Mouse (Mus musculus): ENCODE measurements around the gene Abcb11. TPM values are rescaled to one million over a fixed set of nuclear protein-coding genes. Genes with fewer than 3 reads are reported as not detected.

The Abcb11 gene
- 0.10 TPM in 1 of 2 replicates, not detected in the other for polyA plus RNA-seq (2015; fragmentation: Nextera tagmentation; extraction: Ambion mirVana)

- Histone ChIP-seq H3K36me3 (ENCODE audit: control insufficient read depth, insufficient read depth, low read length) (no peaks in the 10 kb centered on the region), H3K4me2 (ENCODE audit: low read length) (no peak within 1 kb of the TSS), H3K27me3 (replicated peaks; ENCODE audit: control insufficient read depth, insufficient read depth, low read length) (no peaks in the 10 kb centered on the region), H3K9me3 (ENCODE audit: control insufficient read depth, low read length) (no peaks in the 10 kb centered on the region), H3K4me1 (ENCODE audit: control insufficient read depth, insufficient read depth, low read depth, low read length) (no peaks in the 10 kb centered on the region), H3K27ac (ENCODE audit: low read depth, low read length) (no peak within 1 kb of the TSS), H3K4me3 (ENCODE audit: low read length) (no peak within 1 kb of the TSS), H3K9ac (ENCODE audit: low read depth, low read length) (no peak within 1 kb of the TSS)
- WGBS: 91% methylated on average over 9 of the region's 9 CpGs
- ATAC-seq: no peak
Measured at GRCm38 (mm10) chr2:69342496-69343221, at the start of gene Abcb11. Abcb11 (minus strand) TSS chr2:69342616.

- Histone ChIP-seq H3K27ac (ENCODE audit: low read depth, low read length) (no peak overlapping the region), H3K9ac (ENCODE audit: low read depth, low read length) (no peak overlapping the region), H3K9me3 (ENCODE audit: control insufficient read depth, low read length) (no peaks in the 10 kb centered on the region), H3K4me1 (ENCODE audit: control insufficient read depth, insufficient read depth, low read depth, low read length) (no peaks in the 10 kb centered on the region), H3K27me3 (replicated peaks; ENCODE audit: control insufficient read depth, insufficient read depth, low read length) (no peaks in the 10 kb centered on the region), H3K4me2 (ENCODE audit: low read length) (no peak overlapping the region), H3K4me3 (ENCODE audit: low read length) (no peak overlapping the region), H3K36me3 (ENCODE audit: control insufficient read depth, insufficient read depth, low read length) (no peaks in the 10 kb centered on the region)
- ATAC-seq: no peak
- 82% methylated on average over 3 of the region's 3 CpGs for WGBS
Measured at GRCm38 (mm10) chr2:69386118-69386871, 43.9 kb upstream of the Abcb11 start.

DNA sequence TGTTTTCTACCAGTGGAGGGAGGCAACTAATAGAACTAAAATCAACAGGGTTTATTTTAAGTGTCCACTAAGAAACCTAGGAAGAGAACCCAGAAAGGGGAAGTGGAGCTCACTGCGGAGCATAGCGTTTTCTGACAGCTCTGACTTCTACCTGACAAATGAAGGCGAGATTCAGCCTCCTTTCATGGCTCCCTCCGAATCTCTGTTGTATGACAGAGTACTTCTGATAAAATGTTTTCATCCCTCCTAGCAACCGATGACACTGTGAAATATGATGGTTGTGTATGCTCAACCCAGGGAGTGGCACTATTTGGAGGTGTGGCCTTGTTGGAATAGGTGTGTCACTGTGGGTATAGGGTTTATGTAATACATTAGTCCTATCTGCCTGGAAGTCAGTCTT is 40.4 kb upstream of the Abcb11 start:
- H3K9ac ChIP-seq (ENCODE audit: low read depth, low read length): no peak overlapping the region
- no peaks in the 10 kb centered on the region for H3K36me3 ChIP-seq (ENCODE audit: control insufficient read depth, insufficient read depth, low read length)
- no peaks in the 10 kb centered on the region for H3K4me1 ChIP-seq (ENCODE audit: control insufficient read depth, insufficient read depth, low read depth, low read length)
- H3K4me3 ChIP-seq (ENCODE audit: low read length): no peak overlapping the region
- H3K27me3 ChIP-seq (replicated peaks; ENCODE audit: control insufficient read depth, insufficient read depth, low read length): no peaks in the 10 kb centered on the region
- H3K9me3 ChIP-seq (ENCODE audit: control insufficient read depth, low read length): no peaks in the 10 kb centered on the region
- 86% methylated on average over 5 of the region's 5 CpGs for WGBS
- ATAC-seq: no peak
- H3K27ac ChIP-seq (ENCODE audit: low read depth, low read length): no peak overlapping the region
- H3K4me2 ChIP-seq (ENCODE audit: low read length): no peak overlapping the region

GRCm38 (mm10) chr2:69381740-69382139 is 39.3 kb upstream of the Abcb11 start:
- H3K4me1 ChIP-seq (ENCODE audit: control insufficient read depth, insufficient read depth, low read depth, low read length): no peaks in the 10 kb centered on the region
- H3K9me3 ChIP-seq (ENCODE audit: control insufficient read depth, low read length): no peaks in the 10 kb centered on the region
- H3K9ac ChIP-seq (ENCODE audit: low read depth, low read length): no peak overlapping the region
- WGBS: 45% methylated on average over 8 of the region's 8 CpGs
- no peaks in the 10 kb centered on the region for H3K36me3 ChIP-seq (ENCODE audit: control insufficient read depth, insufficient read depth, low read length)
- no peak overlapping the region for H3K27ac ChIP-seq (ENCODE audit: low read depth, low read length)
- no peak for ATAC-seq
- no peak overlapping the region for H3K4me2 ChIP-seq (ENCODE audit: low read length)
- H3K27me3 ChIP-seq (replicated peaks; ENCODE audit: control insufficient read depth, insufficient read depth, low read length): no peaks in the 10 kb centered on the region
- no peak overlapping the region for H3K4me3 ChIP-seq (ENCODE audit: low read length)

DNA sequence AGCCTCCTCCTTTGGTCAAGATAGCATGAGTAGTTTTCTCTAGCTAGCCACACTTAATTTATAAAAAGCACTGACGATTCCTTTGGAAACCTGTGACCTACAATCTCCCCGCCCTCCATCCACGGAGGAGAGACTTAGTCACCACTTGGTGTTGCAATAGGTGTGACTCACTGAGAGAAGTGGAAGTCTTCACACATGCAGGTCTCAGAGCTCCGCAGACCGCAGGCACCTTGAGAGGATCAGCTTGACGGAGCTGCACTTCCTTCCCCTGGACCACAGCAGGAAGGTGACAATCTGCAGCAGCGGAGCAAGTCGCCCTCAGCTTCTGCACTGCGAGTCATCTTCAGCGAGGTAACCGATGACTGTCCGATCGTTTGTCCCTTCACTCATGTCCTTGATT is 37.9 kb upstream of the Abcb11 start, which contains the start of gene Dhrs9:
Gene Dhrs9 (plus strand): TSS at position 165 of the 400 bp plus-strand sequence.
- ATAC-seq: no peak

GRCm38 (mm10) chr2:69379801-69380200 is 37.4 kb upstream of the Abcb11 start:
- ATAC-seq: no peak
- Histone ChIP-seq H3K27me3 (replicated peaks; ENCODE audit: control insufficient read depth, insufficient read depth, low read length) (no peaks in the 10 kb centered on the region), H3K9ac (ENCODE audit: low read depth, low read length) (no peak overlapping the region), H3K27ac (ENCODE audit: low read depth, low read length) (no peak overlapping the region), H3K4me2 (ENCODE audit: low read length) (no peak overlapping the region), H3K36me3 (ENCODE audit: control insufficient read depth, insufficient read depth, low read length) (no peaks in the 10 kb centered on the region), H3K4me3 (ENCODE audit: low read length) (no peak overlapping the region), H3K9me3 (ENCODE audit: control insufficient read depth, low read length) (no peaks in the 10 kb centered on the region), H3K4me1 (ENCODE audit: control insufficient read depth, insufficient read depth, low read depth, low read length) (no peaks in the 10 kb centered on the region)
- 67% methylated on average over 1 of the region's 1 CpGs for WGBS

More for the DNA sequence above, 37.9 kb upstream of the Abcb11 start, which contains the start of gene Dhrs9:
- no peaks in the 10 kb centered on the region for H3K27me3 ChIP-seq (replicated peaks; ENCODE audit: control insufficient read depth, insufficient read depth, low read length)
- no peak within 1 kb of the TSS for H3K9ac ChIP-seq (ENCODE audit: low read depth, low read length)
- no peaks in the 10 kb centered on the region for H3K4me1 ChIP-seq (ENCODE audit: control insufficient read depth, insufficient read depth, low read depth, low read length)
- no peak within 1 kb of the TSS for H3K4me3 ChIP-seq (ENCODE audit: low read length)
- no peak within 1 kb of the TSS for H3K27ac ChIP-seq (ENCODE audit: low read depth, low read length)
- H3K9me3 ChIP-seq (ENCODE audit: control insufficient read depth, low read length): no peaks in the 10 kb centered on the region
- WGBS: 86% methylated on average over 13 of the region's 13 CpGs
- H3K4me2 ChIP-seq (ENCODE audit: low read length): no peak within 1 kb of the TSS
- no peaks in the 10 kb centered on the region for H3K36me3 ChIP-seq (ENCODE audit: control insufficient read depth, insufficient read depth, low read length)

- H3K36me3 ChIP-seq (ENCODE audit: control insufficient read depth, insufficient read depth, low read length): no peaks in the 10 kb centered on the region
- H3K9ac ChIP-seq (ENCODE audit: low read depth, low read length): no peak overlapping the region
- no peak for ATAC-seq
- H3K27me3 ChIP-seq (replicated peaks; ENCODE audit: control insufficient read depth, insufficient read depth, low read length): no peaks in the 10 kb centered on the region
- no peaks in the 10 kb centered on the region for H3K9me3 ChIP-seq (ENCODE audit: control insufficient read depth, low read length)
- H3K4me2 ChIP-seq (ENCODE audit: low read length): no peak overlapping the region
- H3K4me3 ChIP-seq (ENCODE audit: low read length): no peak overlapping the region
- H3K27ac ChIP-seq (ENCODE audit: low read depth, low read length): no peak overlapping the region
- no peaks in the 10 kb centered on the region for H3K4me1 ChIP-seq (ENCODE audit: control insufficient read depth, insufficient read depth, low read depth, low read length)
- 91% methylated on average over 2 of the region's 2 CpGs for WGBS
Measured at GRCm38 (mm10) chr2:69376780-69377179, 34.4 kb upstream of the Abcb11 start.

DNA sequence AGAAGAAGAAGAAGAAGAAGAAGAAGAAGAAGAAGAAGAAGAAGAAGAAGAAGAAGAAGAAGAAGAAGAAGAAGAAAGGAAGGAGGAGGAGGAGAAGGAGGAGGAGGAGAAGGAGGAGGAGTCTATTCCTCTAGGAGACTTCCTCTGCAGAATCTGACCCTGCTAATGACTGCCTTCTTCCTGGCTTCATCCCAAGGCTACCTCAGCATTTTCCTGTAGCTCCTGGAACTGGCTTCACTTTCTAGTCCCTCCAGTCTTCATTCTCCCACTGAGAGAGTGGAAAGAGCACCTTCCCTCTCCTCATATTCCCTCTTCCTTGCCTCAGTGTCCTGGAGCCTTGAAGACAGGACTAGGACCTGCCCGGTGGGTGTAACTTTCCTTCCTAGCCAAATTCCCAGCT is 22.9 kb upstream of the Abcb11 start:
- H3K9me3 ChIP-seq (ENCODE audit: control insufficient read depth, low read length): no peaks in the 10 kb centered on the region
- no peak overlapping the region for H3K9ac ChIP-seq (ENCODE audit: low read depth, low read length)
- no peak for ATAC-seq
- no peaks in the 10 kb centered on the region for H3K4me1 ChIP-seq (ENCODE audit: control insufficient read depth, insufficient read depth, low read depth, low read length)
- no peak overlapping the region for H3K4me2 ChIP-seq (ENCODE audit: low read length)
- H3K27me3 ChIP-seq (replicated peaks; ENCODE audit: control insufficient read depth, insufficient read depth, low read length): no peaks in the 10 kb centered on the region
- H3K4me3 ChIP-seq (ENCODE audit: low read length): no peak overlapping the region
- 100% methylated on average over 1 of the region's 1 CpGs for WGBS
- no peak overlapping the region for H3K27ac ChIP-seq (ENCODE audit: low read depth, low read length)
- H3K36me3 ChIP-seq (ENCODE audit: control insufficient read depth, insufficient read depth, low read length): no peaks in the 10 kb centered on the region

DNA sequence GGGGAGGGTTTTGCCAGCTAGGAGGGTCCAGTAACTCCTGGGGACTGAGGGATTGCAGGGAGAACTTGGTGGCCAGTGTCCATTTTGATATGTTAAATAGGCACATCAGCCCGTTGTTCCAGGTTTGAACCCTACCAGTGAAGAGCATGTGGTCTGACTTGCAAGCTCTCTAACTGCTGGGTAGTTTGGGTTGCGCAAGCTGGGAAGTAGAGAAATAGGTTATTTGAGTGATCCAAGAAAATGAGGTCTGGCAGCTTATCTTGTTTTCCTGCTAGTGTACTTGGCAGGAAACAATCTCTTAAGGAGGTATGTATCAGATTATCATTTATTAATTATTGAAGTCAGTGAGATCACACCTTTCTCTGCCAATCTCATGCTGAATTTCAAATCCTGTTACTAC is 22.4 kb upstream of the Abcb11 start:
- no peaks in the 10 kb centered on the region for H3K9me3 ChIP-seq (ENCODE audit: control insufficient read depth, low read length)
- H3K4me1 ChIP-seq (ENCODE audit: control insufficient read depth, insufficient read depth, low read depth, low read length): no peaks in the 10 kb centered on the region
- no peak overlapping the region for H3K27ac ChIP-seq (ENCODE audit: low read depth, low read length)
- H3K36me3 ChIP-seq (ENCODE audit: control insufficient read depth, insufficient read depth, low read length): no peaks in the 10 kb centered on the region
- no peak overlapping the region for H3K4me3 ChIP-seq (ENCODE audit: low read length)
- no peak for ATAC-seq
- H3K27me3 ChIP-seq (replicated peaks; ENCODE audit: control insufficient read depth, insufficient read depth, low read length): no peaks in the 10 kb centered on the region
- WGBS: 89% methylated on average over 2 of the region's 2 CpGs
- H3K9ac ChIP-seq (ENCODE audit: low read depth, low read length): no peak overlapping the region
- H3K4me2 ChIP-seq (ENCODE audit: low read length): no peak overlapping the region
